Mouse (Mus musculus) forebrain, embryonic 16.5 days (tissue): Measurements from ENCODE around the gene Ubxn1. TPM values are rescaled to one million over a fixed set of nuclear protein-coding genes. Genes with fewer than 3 reads are reported as not detected.
"Not testable (repeated sequence)": the region's sequence is repeated elsewhere in the genome, so short reads cannot be mapped to it uniquely, and the experiment has no call there.

Experiments
- ATAC-seq: fragments of 200-750 bp; cut with Nextera tagmentation; 2 replicates; pipeline ENCODE4 v1.8.0; 2017; ENCODE audit warnings: mild to moderate bottlenecking, moderate library complexity
- H3K27ac ChIP-seq: fragments of 300-500 bp; sonication (generic); 2 replicates; pipeline ENCODE4 v1.5.1; 2014; ENCODE audit warnings: low read length, control low read depth
- H3K27me3 ChIP-seq: fragments of 300-500 bp; sonication (generic); replicated peaks from 2 replicates; pipeline ENCODE4 v1.6.1; 2014; ENCODE audit warnings: low read length; ENCODE audit not compliant: control insufficient read depth, insufficient read depth
- H3K36me3 ChIP-seq: fragments of 300-500 bp; sonication (generic); 2 replicates; pipeline ENCODE4 v1.6.1; 2014; ENCODE audit not compliant: control insufficient read depth, insufficient read depth
- H3K4me1 ChIP-seq: fragments of 300-500 bp; sonication (generic); replicated peaks from 2 replicates; pipeline ENCODE4 v1.6.1; 2014; ENCODE audit warnings: low read length; ENCODE audit not compliant: control insufficient read depth, insufficient read depth
- H3K4me2 ChIP-seq: fragments of 300-500 bp; sonication (generic); 2 replicates; pipeline ENCODE4 v1.6.1; 2014; ENCODE audit warnings: mild to moderate bottlenecking, low read length, control low read depth
- H3K4me3 ChIP-seq: fragments of 300-500 bp; sonication (generic); replicated peaks from 2 replicates; pipeline ENCODE4 v1.5.1; 2014; ENCODE audit warnings: mild to moderate bottlenecking, low read length, control low read depth
- H3K9ac ChIP-seq: fragments of 300-500 bp; sonication (generic); replicated peaks from 2 replicates; pipeline ENCODE4 v1.6.1; 2014; ENCODE audit warnings: low read depth, low read length, control low read depth
- H3K9me3 ChIP-seq: fragments of 300-500 bp; sonication (generic); 2 replicates; pipeline ENCODE4 v1.6.1; 2016; ENCODE audit warnings: low read length; ENCODE audit not compliant: control insufficient read depth
- WGBS: fragments of 180-500 bp; shearing (Covaris S2); extraction: QIAGEN DNeasy Blood & Tissue Kit; methylation state at CpG from one replicate; pipeline ENCODE4 v1.1.7; 2014; 5-methylcytosine and 5-hydroxymethylcytosine counted together
- polyA plus RNA-seq: library from polyadenylated mRNA; unstranded; fragments of >200 nt; fragmentation: Nextera tagmentation; extraction: Ambion mirVana; gene quantifications from 2 replicates; pipeline ENCODE4 v1.2.1, GENCODE M21; 2015

Ubxn1 gene
- polyA plus RNA-seq, 1 experiment from 2014 or later, result 172 TPM

- Histone ChIP-seq H3K27ac (no peak overlapping the region), H3K9me3 (no peaks in the 10 kb centered on the region), H3K9ac (no peak overlapping the region), H3K4me2 (no peak overlapping the region), H3K36me3 (no peaks in the 10 kb centered on the region), H3K27me3 (no peaks in the 10 kb centered on the region), H3K4me3 (no peak overlapping the region), H3K4me1 (peaks cover 31% of the 10 kb centered on the region)
- no peak for ATAC-seq
- WGBS, result 91% methylated on average over 9 of the region's 9 CpGs
Observed at GRCm38 (mm10) chr19:8895397-8895960, 24.2 kb downstream of the Ubxn1 start.

DNA sequence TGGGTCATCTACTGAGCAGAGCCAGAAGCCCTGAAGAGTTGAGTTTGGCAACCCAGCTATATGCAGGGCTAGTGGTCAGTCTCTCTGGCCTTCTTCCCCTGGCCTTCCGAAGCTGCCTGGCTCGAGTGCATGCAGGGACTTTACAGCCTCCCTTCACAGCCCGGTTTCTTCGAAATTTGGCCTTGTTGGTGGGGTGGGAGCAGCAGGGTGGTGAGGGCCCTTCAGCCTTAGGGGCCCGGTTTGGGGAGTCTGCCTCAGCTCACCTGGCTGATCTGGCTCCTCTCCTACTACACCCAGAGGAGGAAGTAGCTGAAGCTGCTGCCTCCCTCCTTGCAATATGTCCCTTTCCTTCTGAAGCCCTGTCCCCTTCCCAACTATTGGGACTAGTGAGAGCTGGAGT is 24.9 kb downstream of the Ubxn1 start:
- 93% methylated on average over 5 of the region's 5 CpGs for WGBS
- not testable (repeated sequence) for H3K27ac ChIP-seq, H3K36me3 ChIP-seq, H3K4me3 ChIP-seq, H3K9ac ChIP-seq, H3K9me3 ChIP-seq, ATAC-seq, H3K4me2 ChIP-seq, H3K27me3 ChIP-seq
- peaks cover 31% of the 10 kb centered on the region for H3K4me1 ChIP-seq

- peaks cover 31% of the 10 kb centered on the region for H3K4me1 ChIP-seq
- peak; percentile 32 for ATAC-seq
- WGBS, result 26% methylated on average over 21 of the region's 21 CpGs
- peak overlapping the region; percentile 98 for H3K4me3 ChIP-seq
- H3K9ac ChIP-seq, result peak overlapping the region; percentile 96
- H3K27ac ChIP-seq, result peak overlapping the region; percentile 85
- not testable (repeated sequence) for H3K27me3 ChIP-seq, H3K36me3 ChIP-seq, H3K9me3 ChIP-seq
- peak overlapping the region; percentile 72 for H3K4me2 ChIP-seq
Observed at GRCm38 (mm10) chr19:8897211-8897864, 26.0 kb downstream of the Ubxn1 start.

DNA sequence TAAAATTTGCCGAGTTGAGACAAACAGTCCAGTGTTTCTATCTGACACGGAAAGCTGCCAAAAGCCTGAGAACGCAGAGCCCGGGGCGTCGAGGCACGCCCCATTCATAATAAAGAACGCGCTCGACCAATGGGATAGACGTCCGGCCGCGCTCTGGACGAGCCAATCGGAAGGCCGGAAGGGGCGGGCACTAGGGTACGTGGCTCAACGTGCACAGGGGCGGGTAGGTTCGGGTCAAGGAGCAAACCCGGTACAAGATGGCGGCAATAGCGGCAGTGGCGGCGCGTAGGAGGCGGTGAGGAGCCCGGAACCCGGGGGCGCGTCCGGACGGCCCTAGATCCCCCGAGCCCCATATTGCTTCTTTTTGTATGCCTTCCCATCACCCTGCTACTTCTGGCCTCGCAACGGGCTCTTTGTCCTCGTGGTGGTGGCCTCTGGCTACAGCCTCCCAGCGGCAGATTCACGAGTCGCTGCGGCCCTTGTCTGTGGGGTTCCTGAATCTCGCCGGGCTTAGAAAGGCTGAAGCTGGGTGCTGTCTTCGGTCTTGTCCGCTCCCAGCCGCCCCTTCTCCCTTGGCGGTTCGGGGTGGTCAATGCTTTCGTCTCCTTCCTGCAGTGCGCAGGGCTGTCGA is 26.7 kb downstream of the Ubxn1 start, which contains the start of gene Ganab:
Ganab (plus strand) TSS at position 207 of the 631 bp plus-strand sequence.
- Histone ChIP-seq H3K4me2 (peak within 1 kb of the TSS; percentile 97), H3K36me3 (peaks cover 6% of the 10 kb centered on the region), H3K9me3 (no peaks in the 10 kb centered on the region), H3K4me3 (peak within 1 kb of the TSS; percentile 98), H3K4me1 (peaks cover 31% of the 10 kb centered on the region), H3K9ac (peak within 1 kb of the TSS; percentile 96), H3K27me3 (no peaks in the 10 kb centered on the region), H3K27ac (peak within 1 kb of the TSS; percentile 85)
- under 1% methylated on average over 53 of the region's 53 CpGs for WGBS
- peak; percentile 98 for ATAC-seq

DNA sequence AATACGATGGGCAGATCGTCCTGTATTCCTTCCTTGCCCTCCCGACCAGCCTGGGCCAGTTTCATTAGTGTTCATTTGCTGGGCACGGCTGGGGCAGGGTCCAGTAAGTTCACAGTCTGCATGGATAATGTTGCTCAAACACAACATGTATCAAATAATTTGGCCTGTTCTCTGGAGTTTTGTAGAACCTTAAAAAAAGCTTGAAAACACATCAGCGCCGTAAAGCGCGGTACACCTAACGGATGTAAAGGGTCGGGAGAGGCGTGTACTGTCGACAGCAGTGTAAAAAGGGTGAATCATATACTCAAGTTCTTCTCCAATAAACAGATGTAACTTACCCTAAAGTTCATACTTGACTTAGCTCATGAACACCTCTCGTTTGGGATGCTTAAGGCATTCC is 27.3 kb downstream of the Ubxn1 start:
- ATAC-seq, result no peak
- Histone ChIP-seq H3K4me2 (peak overlapping the region; percentile 97), H3K4me3 (peak overlapping the region; percentile 98), H3K36me3 (peaks cover 8% of the 10 kb centered on the region), H3K27me3 (no peaks in the 10 kb centered on the region), H3K4me1 (peaks cover 27% of the 10 kb centered on the region), H3K27ac (peak overlapping the region; percentile 76), H3K9me3 (no peaks in the 10 kb centered on the region), H3K9ac (peak overlapping the region; percentile 96)
- WGBS, result 11% methylated on average over 13 of the region's 13 CpGs

GRCm38 (mm10) chr19:8899079-8899478 is 27.8 kb downstream of the Ubxn1 start:
- H3K4me1 ChIP-seq, result peaks cover 23% of the 10 kb centered on the region
- no peaks in the 10 kb centered on the region for H3K9me3 ChIP-seq
- no peak overlapping the region for H3K27ac ChIP-seq
- H3K36me3 ChIP-seq, result peaks cover 11% of the 10 kb centered on the region
- no peak for ATAC-seq
- peak overlapping the region; percentile 97 for H3K4me2 ChIP-seq
- WGBS, result 54% methylated on average over 3 of the region's 3 CpGs
- H3K27me3 ChIP-seq, result no peaks in the 10 kb centered on the region
- H3K4me3 ChIP-seq, result peak overlapping the region; percentile 98
- H3K9ac ChIP-seq, result peak overlapping the region; percentile 96; the same call in 1 of the 2 replicates

DNA sequence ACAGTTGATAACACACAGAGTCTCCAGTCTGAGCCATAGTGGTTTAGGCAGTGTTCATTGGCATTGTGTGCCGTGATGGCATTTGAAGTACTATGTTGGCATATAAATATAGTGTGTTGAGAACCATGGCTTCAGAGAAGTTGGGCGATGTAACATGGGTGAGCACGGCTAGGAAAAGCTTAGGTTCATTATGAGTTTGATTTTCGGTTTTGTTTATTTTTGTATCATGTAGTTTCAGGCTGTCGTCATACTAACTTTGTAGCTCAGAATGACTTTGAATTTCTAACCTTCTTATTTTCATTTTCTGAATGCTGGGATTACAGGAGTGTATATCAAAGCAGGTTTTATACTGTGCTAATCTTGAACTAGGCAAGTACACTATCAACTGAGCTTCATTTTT is 32.1 kb downstream of the Ubxn1 start:
- Histone ChIP-seq H3K4me2 (no peak overlapping the region), H3K36me3 (peaks cover 45% of the 10 kb centered on the region), H3K4me1 (peaks cover 12% of the 10 kb centered on the region), H3K27me3 (no peaks in the 10 kb centered on the region), H3K9me3 (no peaks in the 10 kb centered on the region), H3K27ac (no peak overlapping the region), H3K9ac (no peak overlapping the region), H3K4me3 (no peak overlapping the region)
- no peak for ATAC-seq
- 95% methylated on average over 5 of the region's 5 CpGs for WGBS

DNA sequence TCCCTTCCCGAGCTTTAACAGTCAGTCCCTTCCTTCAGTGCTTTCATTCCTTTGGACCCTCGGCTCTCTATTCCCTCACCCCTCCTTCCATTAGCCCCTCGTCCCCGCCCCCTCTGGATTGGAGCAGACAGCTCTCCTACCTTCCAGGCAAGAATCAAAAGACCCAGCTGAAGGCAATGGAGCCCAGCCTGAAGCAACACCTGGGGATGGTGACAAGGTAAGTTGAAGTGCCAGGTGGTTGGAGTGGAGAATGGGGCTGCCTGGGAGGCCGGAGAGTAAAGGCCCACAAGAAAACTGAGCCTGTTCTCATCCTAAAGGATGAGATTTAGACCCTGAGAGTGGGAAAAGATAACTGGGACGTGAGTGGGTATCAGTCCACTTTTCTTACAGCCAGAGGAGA is 37.2 kb downstream of the Ubxn1 start:
- H3K36me3 ChIP-seq, result peaks cover 78% of the 10 kb centered on the region
- H3K9ac ChIP-seq, result no peak overlapping the region
- ATAC-seq, result no peak
- H3K9me3 ChIP-seq, result no peaks in the 10 kb centered on the region
- no peak overlapping the region for H3K4me2 ChIP-seq
- no peak overlapping the region for H3K4me3 ChIP-seq
- H3K27me3 ChIP-seq, result no peaks in the 10 kb centered on the region
- 86% methylated on average over 6 of the region's 6 CpGs for WGBS
- H3K4me1 ChIP-seq, result no peaks in the 10 kb centered on the region
- no peak overlapping the region for H3K27ac ChIP-seq

DNA sequence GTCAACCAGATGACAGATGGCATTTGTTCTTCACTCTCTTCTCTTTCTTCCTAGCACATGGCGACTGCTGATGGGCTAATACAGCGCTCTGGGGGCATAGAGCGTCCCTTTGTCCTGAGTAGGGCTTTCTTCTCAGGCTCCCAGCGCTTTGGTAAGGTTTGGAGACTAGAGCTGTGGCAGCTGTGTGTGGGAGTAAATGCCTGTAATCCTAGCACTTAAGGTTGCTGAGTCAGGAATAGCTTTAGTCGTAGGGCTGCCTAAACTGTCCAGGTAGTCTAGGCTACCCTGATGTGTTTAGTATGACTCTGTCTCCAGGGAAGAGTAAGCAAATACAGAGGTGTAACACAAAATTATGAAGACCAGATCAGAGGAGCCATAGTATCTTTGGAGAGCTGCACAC is 40.5 kb downstream of the Ubxn1 start:
- H3K27me3 ChIP-seq, result no peaks in the 10 kb centered on the region
- H3K4me1 ChIP-seq, result no peaks in the 10 kb centered on the region
- H3K9me3 ChIP-seq, result no peaks in the 10 kb centered on the region
- 96% methylated on average over 5 of the region's 5 CpGs for WGBS
- no peak for ATAC-seq
- no peak overlapping the region for H3K9ac ChIP-seq
- H3K4me2 ChIP-seq, result no peak overlapping the region
- no peak overlapping the region for H3K4me3 ChIP-seq
- peaks cover 84% of the 10 kb centered on the region for H3K36me3 ChIP-seq
- no peak overlapping the region for H3K27ac ChIP-seq
